Mouse (Mus musculus) heart, postnatal 0 days (tissue): ENCODE data around the gene Rbm8a2. TPM values are rescaled to one million over a fixed set of nuclear protein-coding genes. Genes with fewer than 3 reads are reported as not detected.

Experiments
- ATAC-seq: fragments of 200-750 bp; cut with Nextera tagmentation; 2 replicates; pipeline ENCODE4 v1.8.0; 2017; ENCODE audit warnings: low read depth, moderate number of reproducible peaks, moderate library complexity; ENCODE audit not compliant: insufficient read depth
- DNase-seq: peaks from one replicate; pipeline ENCODE4 v3.0.0-alpha.2; 2016; ENCODE audit warnings: low spot score
- H3K27ac ChIP-seq: fragments of 300-500 bp; sonication (generic); 2 replicates; pipeline ENCODE4 v1.5.1; 2014; ENCODE audit warnings: low read depth, mild to moderate bottlenecking
- H3K27me3 ChIP-seq: fragments of 300-500 bp; sonication (generic); 2 replicates; pipeline ENCODE4 v1.6.1; 2014; ENCODE audit warnings: low read length, mixed read lengths; ENCODE audit not compliant: control insufficient read depth, insufficient read depth
- H3K36me3 ChIP-seq: fragments of 300-500 bp; sonication (generic); replicated peaks from 2 replicates; pipeline ENCODE4 v1.6.1; 2014; ENCODE audit warnings: low read length, mixed read lengths; ENCODE audit not compliant: control insufficient read depth, insufficient read depth
- H3K4me1 ChIP-seq: fragments of 300-500 bp; sonication (generic); 2 replicates; pipeline ENCODE4 v1.6.1; 2014; ENCODE audit warnings: antibody characterized with exemption; ENCODE audit not compliant: control insufficient read depth, insufficient read depth
- H3K4me2 ChIP-seq: fragments of 300-500 bp; sonication (generic); 2 replicates; pipeline ENCODE4 v1.6.1; 2014; ENCODE audit warnings: low read depth, mild to moderate bottlenecking, low read length, moderate library complexity
- H3K4me3 ChIP-seq: fragments of 300-500 bp; sonication (generic); 2 replicates; pipeline ENCODE4 v1.5.1; 2014; ENCODE audit warnings: low read depth, low read length
- H3K9ac ChIP-seq: fragments of 300-500 bp; sonication (generic); replicated peaks from 2 replicates; pipeline ENCODE4 v1.6.1; 2014; ENCODE audit warnings: low read depth, low read length, mixed read lengths
- H3K9me3 ChIP-seq: fragments of 300-500 bp; sonication (generic); replicated peaks from 2 replicates; pipeline ENCODE4 v1.6.1; 2016; ENCODE audit warnings: low read length; ENCODE audit not compliant: control insufficient read depth
- CTCF ChIP-seq: IDR thresholded peaks from 2 replicates; pipeline ENCODE4 v1.5.1; 2016; ENCODE audit warnings: antibody characterized with exemption, control low read depth, low read depth
- EP300 ChIP-seq: IDR thresholded peaks from 2 replicates; pipeline ENCODE4 v1.6.1; 2016; ENCODE audit warnings: antibody characterized with exemption, low read depth
- WGBS: fragments of 180-500 bp; shearing (Covaris S2); extraction: QIAGEN DNeasy Blood & Tissue Kit; methylation state at CpG from one replicate; pipeline ENCODE4 v1.1.7; 2014; 5-methylcytosine and 5-hydroxymethylcytosine counted together
- polyA plus RNA-seq: library from polyadenylated mRNA; unstranded; fragments of >200 nt; fragmentation: Nextera tagmentation; extraction: Ambion mirVana; gene quantifications from 2 replicates; pipeline ENCODE4 v1.2.1, GENCODE M21; 2015
- total RNA-seq: library from RNA; depleted of rRNA; stranded (reverse); fragments of >200 nt; gene quantifications from 2 replicates; pipeline ENCODE4 v1.2.3, GENCODE M21; 2014; ENCODE audit warnings: low replicate concordance

Rbm8a2 gene
- total and polyA plus RNA-seq, 2 experiments from 2014 or later: not detected

DNA sequence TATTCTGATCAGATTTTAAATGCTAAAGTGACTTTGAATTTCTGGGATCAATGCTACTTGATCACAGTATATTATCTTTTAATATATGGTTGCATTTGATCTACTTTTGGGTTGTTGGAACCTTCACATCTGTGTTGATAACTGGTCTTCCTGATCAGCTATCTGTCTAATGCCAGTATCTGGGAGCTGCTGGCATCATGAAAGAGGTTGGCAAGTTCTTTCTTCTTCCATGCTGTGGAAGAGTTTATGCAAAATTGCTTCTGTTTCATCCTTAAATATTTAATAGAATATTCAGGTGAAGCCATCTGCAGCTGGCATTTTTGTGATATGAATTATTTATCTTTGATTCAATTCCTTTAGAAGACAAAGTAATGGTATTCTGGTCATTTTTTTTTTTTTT lies 32.6 kb upstream of the Rbm8a2 start:
- no peaks in the 10 kb centered on the region for H3K36me3 ChIP-seq
- no peak overlapping the region for H3K4me2 ChIP-seq
- no peak for TF ChIP-seq EP300
- TF ChIP-seq CTCF: no peak
- H3K27ac ChIP-seq: no peak overlapping the region
- no peaks in the 10 kb centered on the region for H3K27me3 ChIP-seq
- H3K9ac ChIP-seq: no peak overlapping the region
- H3K9me3 ChIP-seq: no peaks in the 10 kb centered on the region
- no peak for DNase-seq
- no peak overlapping the region for H3K4me3 ChIP-seq
- ATAC-seq: no peak
- H3K4me1 ChIP-seq: no peaks in the 10 kb centered on the region

DNA sequence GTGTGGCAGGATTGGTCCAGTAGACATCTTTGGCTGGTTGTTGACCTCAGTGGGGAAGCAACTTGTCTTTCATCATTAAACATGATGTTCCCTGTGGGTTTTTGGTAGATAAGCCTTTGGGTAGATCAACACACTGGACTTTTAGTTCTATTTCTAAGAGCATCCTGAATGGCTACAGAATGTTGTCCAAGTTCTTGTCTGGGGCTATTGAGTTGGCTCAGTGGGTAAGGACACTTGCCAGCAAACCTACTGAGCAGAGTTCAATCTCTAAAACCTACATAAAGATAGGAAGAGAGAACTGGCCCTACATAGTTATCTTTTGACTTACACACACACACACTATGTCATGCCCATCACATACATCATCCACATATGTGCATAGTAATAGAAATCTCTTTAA lies 32.2 kb upstream of the Rbm8a2 start:
- TF ChIP-seq EP300: no peak
- no peak for TF ChIP-seq CTCF
- Histone ChIP-seq H3K27me3 (no peaks in the 10 kb centered on the region), H3K27ac (no peak overlapping the region), H3K9ac (no peak overlapping the region), H3K4me3 (no peak overlapping the region), H3K4me2 (no peak overlapping the region), H3K36me3 (no peaks in the 10 kb centered on the region), H3K4me1 (no peaks in the 10 kb centered on the region), H3K9me3 (no peaks in the 10 kb centered on the region)
- no peak for ATAC-seq
- DNase-seq: no peak

DNA sequence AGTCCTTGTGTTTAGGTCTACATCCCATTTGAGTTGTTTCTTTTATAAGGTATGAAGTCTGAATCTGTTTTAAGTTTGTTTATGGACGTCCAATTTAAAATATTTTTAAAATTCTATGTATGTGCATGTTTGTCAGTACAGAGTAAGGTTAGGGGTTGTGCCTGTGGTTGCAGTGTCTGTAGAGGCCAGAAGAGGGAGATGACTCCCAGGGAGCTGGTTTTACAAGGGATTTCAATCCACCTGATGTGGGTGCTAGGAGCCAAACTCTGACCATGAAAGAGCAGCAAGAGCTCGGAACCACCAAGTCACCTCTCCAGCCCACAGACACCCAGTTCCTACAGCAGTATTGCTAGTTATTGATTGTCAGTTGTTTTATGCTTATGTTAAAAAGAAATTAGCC lies 29.5 kb upstream of the Rbm8a2 start:
- no peak overlapping the region for H3K9ac ChIP-seq
- no peak overlapping the region for H3K4me2 ChIP-seq
- no peaks in the 10 kb centered on the region for H3K4me1 ChIP-seq
- ATAC-seq: no peak
- WGBS: 76% methylated on average over 2 of the region's 2 CpGs
- H3K27me3 ChIP-seq: no peaks in the 10 kb centered on the region
- no peak for DNase-seq
- TF ChIP-seq CTCF: no peak
- TF ChIP-seq EP300: no peak
- no peak overlapping the region for H3K27ac ChIP-seq
- no peaks in the 10 kb centered on the region for H3K36me3 ChIP-seq
- no peaks in the 10 kb centered on the region for H3K9me3 ChIP-seq
- no peak overlapping the region for H3K4me3 ChIP-seq

DNA sequence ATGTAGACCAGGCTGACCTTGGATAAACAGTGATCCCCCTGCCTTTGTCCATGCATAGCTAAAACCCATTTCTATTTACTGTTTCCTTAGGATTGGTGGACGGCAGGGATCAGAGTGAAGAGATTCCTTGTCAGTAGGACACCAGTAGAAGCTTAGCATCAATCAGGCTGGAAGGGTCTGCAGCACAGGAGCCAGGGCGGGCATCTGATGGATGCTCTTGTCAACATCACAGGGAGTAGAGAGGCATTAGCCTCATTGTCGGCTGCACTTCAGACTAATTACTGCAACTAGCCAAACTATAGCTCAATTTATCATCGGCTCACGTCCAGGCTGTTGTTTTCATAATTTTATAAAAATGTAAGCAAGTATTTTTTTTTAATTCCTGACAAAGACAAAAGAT lies 21.7 kb upstream of the Rbm8a2 start:
- Histone ChIP-seq H3K27ac (no peak overlapping the region), H3K36me3 (no peaks in the 10 kb centered on the region), H3K4me2 (no peak overlapping the region), H3K9ac (no peak overlapping the region), H3K9me3 (no peaks in the 10 kb centered on the region), H3K4me1 (no peaks in the 10 kb centered on the region), H3K27me3 (no peaks in the 10 kb centered on the region), H3K4me3 (no peak overlapping the region)
- TF ChIP-seq CTCF (no peak), EP300 (no peak)
- ATAC-seq (no peak), DNase-seq (no peak)
- 62% methylated on average over 5 of the region's 5 CpGs for WGBS

DNA sequence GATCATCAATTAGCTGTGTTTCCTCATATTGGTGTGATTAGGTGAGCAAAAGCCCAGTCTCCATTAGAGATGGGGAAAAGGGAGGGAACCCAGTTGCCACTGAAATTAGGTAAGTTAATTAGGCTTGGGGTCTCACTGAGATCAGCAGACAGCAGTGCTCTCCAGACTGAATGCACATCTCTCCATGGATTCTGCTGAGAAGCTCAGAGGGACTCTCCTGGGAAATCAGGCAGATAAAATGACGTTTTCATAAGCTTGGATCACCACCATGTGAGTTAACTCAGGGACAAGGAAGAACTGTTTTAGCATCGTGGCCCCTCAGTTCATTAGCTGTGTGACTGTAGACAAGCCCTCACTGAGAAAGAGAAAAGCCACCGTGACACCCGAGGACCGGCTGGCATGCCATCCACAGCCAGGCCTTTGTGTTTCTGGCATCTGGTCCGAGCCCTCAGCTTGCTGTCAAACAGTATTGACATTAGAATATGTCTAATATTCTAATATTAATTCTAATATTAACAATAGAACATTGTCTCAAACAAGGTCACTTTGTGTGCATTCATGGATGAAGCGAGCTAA lies 18.2 kb upstream of the Rbm8a2 start:
- Histone ChIP-seq H3K4me2 (no peak overlapping the region), H3K27ac (no peak overlapping the region), H3K9me3 (no peaks in the 10 kb centered on the region), H3K27me3 (no peaks in the 10 kb centered on the region), H3K9ac (no peak overlapping the region), H3K4me3 (no peak overlapping the region), H3K4me1 (no peaks in the 10 kb centered on the region), H3K36me3 (no peaks in the 10 kb centered on the region)
- ATAC-seq: no peak
- TF ChIP-seq EP300: no peak
- 69% methylated on average over 7 of the region's 7 CpGs for WGBS
- DNase-seq: no peak

DNA sequence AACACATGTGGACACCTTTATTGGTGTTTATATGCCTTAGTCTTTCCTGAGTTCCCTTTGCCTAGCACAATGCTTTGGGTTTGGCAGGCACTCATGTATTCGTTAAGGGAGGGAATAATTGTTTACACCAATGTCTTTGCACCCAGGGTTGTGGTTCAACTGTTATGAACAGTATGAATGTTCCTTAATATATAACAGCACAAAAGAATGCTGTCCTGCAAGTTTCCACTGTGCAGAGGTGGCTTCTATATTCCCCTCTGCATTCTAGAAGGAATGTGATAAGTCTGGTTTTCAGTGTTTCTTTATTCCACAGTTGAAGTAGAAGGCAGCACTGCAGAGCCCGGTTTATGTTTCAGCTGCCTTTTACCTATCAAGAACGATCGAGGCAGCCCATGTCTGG lies 10.0 kb upstream of the Rbm8a2 start:
- Histone ChIP-seq H3K4me3 (no peak overlapping the region), H3K4me1 (no peaks in the 10 kb centered on the region), H3K9ac (no peak overlapping the region), H3K27ac (no peak overlapping the region), H3K9me3 (no peaks in the 10 kb centered on the region), H3K36me3 (no peaks in the 10 kb centered on the region), H3K4me2 (no peak overlapping the region), H3K27me3 (no peaks in the 10 kb centered on the region)
- DNase-seq (no peak), ATAC-seq (no peak)
- TF ChIP-seq CTCF (no peak), EP300 (no peak)
- WGBS: 74% methylated on average over 4 of the region's 4 CpGs
